Mouse (Mus musculus) embryonic fibroblast, embryonic 13.5 days (primary cell): ENCODE measurements at regions not wholly inside any gene's neighbourhood (a gene's known extent, or its start where the extent isn't known, plus 50 kb on each side); places are given as distances from the start of the nearest gene placed in this dataset.

Experiments
- CTCF ChIP-seq: IDR thresholded peaks from 2 replicates; pipeline ENCODE4 v1.5.1; 2011; ENCODE audit warnings: mild to moderate bottlenecking, control low read depth, low read length, moderate library complexity, borderline replicate concordance; ENCODE audit not compliant: insufficient read depth
- POLR2A ChIP-seq: IDR thresholded peaks from 2 replicates; pipeline ENCODE4 v1.6.1; 2011; ENCODE audit warnings: low read depth, mild to moderate bottlenecking, control low read depth, low read length, moderate library complexity

DNA sequence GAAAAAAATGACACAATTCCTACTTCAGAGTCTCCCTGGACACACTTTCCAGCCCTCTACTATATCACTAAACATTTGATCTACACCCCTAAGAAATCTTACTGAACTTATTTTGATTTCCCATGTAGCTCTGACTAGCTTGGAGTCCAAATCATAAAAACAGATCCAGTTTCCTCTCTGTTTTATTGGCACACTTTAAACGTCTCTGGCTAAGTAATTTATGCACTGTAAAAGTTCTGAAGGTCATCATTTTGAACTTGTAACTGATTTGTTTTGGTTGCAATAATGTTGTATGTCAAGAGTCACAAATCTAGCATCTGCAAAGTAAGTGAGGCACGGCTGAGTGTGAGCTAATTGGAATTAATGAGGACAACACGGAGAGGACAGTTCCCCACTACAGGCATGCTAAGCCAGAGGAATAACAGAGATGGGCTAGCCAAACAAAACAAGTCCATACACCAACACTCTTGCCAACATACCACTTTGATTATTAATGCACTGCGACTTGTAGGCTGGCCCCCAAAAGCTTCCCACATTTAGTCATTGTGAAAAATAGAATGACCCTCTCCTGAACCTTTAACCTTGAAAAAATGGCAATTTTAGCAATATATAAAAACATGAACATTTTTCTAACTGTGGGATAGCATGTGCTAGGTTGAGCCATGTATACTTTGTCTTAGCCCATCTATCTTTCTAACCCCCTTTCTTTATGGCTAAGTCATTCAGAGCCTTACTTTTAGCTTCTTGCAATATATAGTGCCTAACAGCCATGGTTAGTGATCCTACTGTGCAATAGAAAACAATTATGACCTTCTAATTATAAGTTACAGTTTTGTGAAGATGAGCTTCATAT lies 399.3 kb upstream of the Mpdz start:
- no peak for TF ChIP-seq CTCF
- TF ChIP-seq POLR2A = no peak
